8 mouse cellular contexts compared by ENCODE assay signal in genomic region chr2:105016967-105017287, GRCm38 (mm10). TPM values are rescaled to one million over a fixed set of nuclear protein-coding genes. Genes with fewer than 3 reads are reported as not detected.
A peak's percentile ranks its signal among the peaks of the same experiment; 100 is the strongest.
DNase-seq lines count a peak whose midpoint lies in the region; ATAC-seq lines count a peak whose summit lies in the region.

Gene Eif3m (minus strand): TSS chr2:105017080.

- peak; percentile 95 for DNase-seq in ES-CJ7 (ENCODE audit: low read depth, low spot score)
- peak; percentile 92 for DNase-seq in cerebellum, adult 11 months
- DNase-seq in forebrain, embryonic 14.5 days (ENCODE audit: low spot score): peak; percentile 95
- DNase-seq in heart, postnatal 14 days: peak; percentile 92 to 95
- DNase-seq in layer of hippocampus, adult 11-12 months (ENCODE audit: low spot score): peak; percentile 94
- DNase-seq in lung, adult 18-20 months: peak; percentile 94 to 95
- peak; percentile 96 for DNase-seq in testis, postnatal 14 days (ENCODE audit: low spot score)

- ATAC-seq in forebrain, embryonic 14.5 days: peak; percentile 100
- ATAC-seq in neural tube, embryonic 15.5 days (ENCODE audit: low FRiP score): peak; percentile 100

- H3K4me3 ChIP-seq in forebrain, embryonic 14.5 days (ENCODE audit: low read depth, low read length): peak within 1 kb of the TSS; percentile 84
- peak within 1 kb of the TSS; percentile 98 for H3K4me3 ChIP-seq in neural tube, embryonic 15.5 days (replicated peaks)

- under 1% methylated on average over 20 of the region's 25 CpGs for WGBS in forebrain, embryonic 14.5 days
- WGBS in neural tube, embryonic 15.5 days: 1% methylated on average over 25 of the region's 25 CpGs

- peak within 1 kb of the TSS; percentile 77 for H3K27ac ChIP-seq in forebrain, embryonic 14.5 days (ENCODE audit: low read depth, low read length)
- peak within 1 kb of the TSS; percentile 82 for H3K27ac ChIP-seq in neural tube, embryonic 15.5 days (replicated peaks)

- peaks cover 20% of the 10 kb centered on the region for H3K36me3 ChIP-seq in forebrain, embryonic 14.5 days (ENCODE audit: control insufficient read depth, insufficient read depth, low read length)
- peaks cover 18% of the 10 kb centered on the region for H3K36me3 ChIP-seq in neural tube, embryonic 15.5 days

- 0 out of 2 replicates have a peak, but pooled peaks cover 11% of the 10 kb centered on the region for H3K4me1 ChIP-seq in forebrain, embryonic 14.5 days (ENCODE audit: control insufficient read depth, insufficient read depth, low read length)
- H3K4me1 ChIP-seq in neural tube, embryonic 15.5 days: peaks cover 19% of the 10 kb centered on the region

- intact Hi-C loops in heart, postnatal 14 days (cut with DNase I): loop anchor here (5.0 kb wide), 1 partner anchor 110 kb away; the partner anchor contains the start of gene Wt1

- peak within 1 kb of the TSS; percentile 88 for H3K4me2 ChIP-seq in forebrain, embryonic 14.5 days (ENCODE audit: low read length)
- H3K4me2 ChIP-seq in neural tube, embryonic 15.5 days: peak within 1 kb of the TSS; percentile 67

- H3K27me3 ChIP-seq in forebrain, embryonic 14.5 days (replicated peaks; ENCODE audit: control insufficient read depth, insufficient read depth, low read length): no peaks in the 10 kb centered on the region
- no peaks in the 10 kb centered on the region for H3K27me3 ChIP-seq in neural tube, embryonic 15.5 days (replicated peaks)

- H3K9me3 ChIP-seq in forebrain, embryonic 14.5 days (replicated peaks; ENCODE audit: control insufficient read depth, low read length): no peaks in the 10 kb centered on the region
- H3K9me3 ChIP-seq in neural tube, embryonic 15.5 days (replicated peaks): no peaks in the 10 kb centered on the region

- peak within 1 kb of the TSS; percentile 86 for H3K9ac ChIP-seq in forebrain, embryonic 14.5 days (ENCODE audit: low read length)
- peak within 1 kb of the TSS; percentile 83 for H3K9ac ChIP-seq in neural tube, embryonic 15.5 days (replicated peaks)

RNA-seq across cellular contexts. Expression of gene Eif3m, which starts in this region (rescaled TPM):
- polyA plus RNA-seq in forebrain, embryonic 14.5 days (2014; fragmentation: Nextera tagmentation; extraction: Ambion mirVana): 249 and 273 TPM in 2 replicates
- total RNA-seq in heart, postnatal 14 days (2021): 100 to 1,000 TPM; 110 to 119 TPM
- polyA plus RNA-seq in neural tube, embryonic 15.5 days (2015; fragmentation: Nextera tagmentation; extraction: Ambion mirVana): 167 and 189 TPM in 2 replicates

Comparison
In these comparisons a context has a peak if more than half of its experiments do, and no peak if none do; other contexts are left out.
1. Peak in every context shown above with its lines: DNase-seq, ATAC-seq, H3K4me3 ChIP-seq and H3K27ac ChIP-seq.